Mouse (Mus musculus) MEL (cell line): ENCODE measurements at regions not wholly inside any gene's neighbourhood (a gene's known extent, or its start where the extent isn't known, plus 50 kb on each side); places are given as distances from the start of the nearest gene placed in this dataset.

ENCODE experiments used
- DNase-seq: peaks from one replicate; pipeline ENCODE4 v3.0.0; 2011; ENCODE audit warnings: low read depth, low spot score
- H3K27ac ChIP-seq: 2 replicates; pipeline ENCODE4 v1.5.1; 2012; ENCODE audit warnings: low read depth, mild to moderate bottlenecking, control low read depth, low read length, moderate library complexity; ENCODE audit not compliant: control insufficient read depth
- H3K27me3 ChIP-seq, 2 experiments: fragments of 150-350 bp in 1 of 2; sonication (generic) in 1 of 2; 2 replicates each; pipeline ENCODE4 v1.6.1; 2012; ENCODE audit warnings: low read length in 2 of 2, mild to moderate bottlenecking in 2 of 2, improper control_type of control experiment in 1 of 2, moderate library complexity in 1 of 2; ENCODE audit not compliant: insufficient read depth in 2 of 2, control insufficient read depth in 1 of 2
- H3K36me3 ChIP-seq, 2 experiments: 2 replicates each; pipeline ENCODE4 v1.6.1; 2012 to 2014; ENCODE audit warnings: low read length in 2 of 2, improper control_type of control experiment in 1 of 2, inconsistent platforms in 1 of 2, mild to moderate bottlenecking in 1 of 2; ENCODE audit not compliant: insufficient read depth in 2 of 2, control insufficient read depth in 1 of 2
- H3K4me1 ChIP-seq, 2 experiments: fragments of 150-350 bp in 1 of 2; sonication (generic) in 1 of 2; 2 replicates each; pipeline ENCODE4 v1.6.1; 2012; ENCODE audit warnings: low read length in 2 of 2, improper control_type of control experiment in 1 of 2, mild to moderate bottlenecking in 1 of 2; ENCODE audit not compliant: insufficient read depth in 2 of 2, control insufficient read depth in 1 of 2
- H3K4me3 ChIP-seq, 2 experiments: fragments of 150-350 bp in 1 of 2; sonication (generic) in 1 of 2; 2 replicates each; pipeline ENCODE4 v1.5.1; 2012; ENCODE audit warnings: low read depth in 2 of 2, low read length in 2 of 2, mild to moderate bottlenecking in 2 of 2, moderate library complexity in 2 of 2, control low read depth in 1 of 2, improper control_type of control experiment in 1 of 2; ENCODE audit not compliant: control insufficient read depth in 1 of 2, insufficient read depth in 1 of 2
- H3K79me2 ChIP-seq: 2 replicates; pipeline ENCODE4 v1.6.1; 2012; ENCODE audit warnings: mild to moderate bottlenecking, low read length, moderate library complexity; ENCODE audit not compliant: control insufficient read depth, poor library complexity, insufficient read depth
- H3K9ac ChIP-seq: 2 replicates; pipeline ENCODE4 v1.6.1; 2012; ENCODE audit warnings: low read depth, mild to moderate bottlenecking, control low read depth, low read length, moderate library complexity; ENCODE audit not compliant: control insufficient read depth, poor library complexity, severe bottlenecking
- H3K9me3 ChIP-seq: fragments of 150-350 bp; sonication (generic); replicated peaks from 2 replicates; pipeline ENCODE4 v1.6.1; 2012; ENCODE audit warnings: mild to moderate bottlenecking, low read length, improper control_type of control experiment, moderate library complexity; ENCODE audit not compliant: insufficient read depth
- CHD1 ChIP-seq: IDR thresholded peaks from 2 replicates; pipeline ENCODE4 v1.6.1; 2012; ENCODE audit warnings: low read depth, mild to moderate bottlenecking, inconsistent platforms, low read length, improper control_type of control experiment
- CTCF ChIP-seq, 3 experiments: IDR thresholded peaks in 2 of 3; conservative IDR thresholded peaks in 1 of 3; 2 replicates each; pipeline ENCODE4 v1.5.1; 2011 to 2012; ENCODE audit warnings: low read length in 3 of 3, low read depth in 2 of 3, mild to moderate bottlenecking in 2 of 3, improper control_type of control experiment in 1 of 3, inconsistent platforms in 1 of 3, mixed read lengths in 1 of 3, moderate library complexity in 1 of 3; ENCODE audit not compliant: control insufficient read depth in 1 of 3, insufficient read depth in 1 of 3, poor library complexity in 1 of 3, severe bottlenecking in 1 of 3
- E2F4 ChIP-seq: IDR thresholded peaks from 2 replicates; pipeline ENCODE4 v1.6.1; 2011; ENCODE audit warnings: low read depth, low read length, improper control_type of control experiment, borderline replicate concordance
- EP300 ChIP-seq, 2 experiments: IDR thresholded peaks; 2 replicates each; pipeline ENCODE4 v1.6.1; 2011; ENCODE audit warnings: improper control_type of control experiment in 2 of 2, low read length in 2 of 2, low read depth in 1 of 2, mild to moderate bottlenecking in 1 of 2
- ETS1 ChIP-seq: IDR thresholded peaks from 2 replicates; pipeline ENCODE4 v1.6.1; 2012; ENCODE audit warnings: low read depth, mild to moderate bottlenecking, inconsistent platforms, low read length, improper control_type of control experiment, moderate library complexity
- GABPA ChIP-seq: IDR thresholded peaks from 2 replicates; pipeline ENCODE4 v1.6.1; 2012; ENCODE audit warnings: low read depth, mild to moderate bottlenecking, inconsistent platforms, low read length, improper control_type of control experiment, moderate library complexity
- GATA1 ChIP-seq: IDR thresholded peaks from 2 replicates; pipeline ENCODE4 v1.6.1; 2011; ENCODE audit warnings: low read depth, low read length, improper control_type of control experiment
- HCFC1 ChIP-seq: IDR thresholded peaks from 2 replicates; pipeline ENCODE4 v1.6.1; 2012; ENCODE audit warnings: low read depth, mild to moderate bottlenecking, inconsistent platforms, low read length, improper control_type of control experiment, moderate library complexity
- JUND ChIP-seq: IDR thresholded peaks from 2 replicates; pipeline ENCODE4 v1.6.1; 2011; ENCODE audit warnings: low read depth, mild to moderate bottlenecking, improper control_type of control experiment, low read length
- KAT2A ChIP-seq: conservative IDR thresholded peaks from 2 replicates; pipeline ENCODE4 v1.6.1; 2012; ENCODE audit warnings: low read depth, low read length, improper control_type of control experiment, inconsistent platforms
- MXI1 ChIP-seq: IDR thresholded peaks from 2 replicates; pipeline ENCODE4 v1.6.1; 2011; ENCODE audit warnings: mild to moderate bottlenecking, low read depth, low read length, improper control_type of control experiment
- MYC ChIP-seq: IDR thresholded peaks from 2 replicates; pipeline ENCODE4 v1.6.1; 2011; ENCODE audit warnings: low read depth, mild to moderate bottlenecking, low read length, improper control_type of control experiment, moderate library complexity
- NELFE ChIP-seq: IDR thresholded peaks from 2 replicates; pipeline ENCODE4 v1.6.1; 2011; ENCODE audit warnings: low read depth, low read length, improper control_type of control experiment
- POLR2A ChIP-seq, 2 experiments: IDR thresholded peaks; 2 replicates each; pipeline ENCODE4 v1.6.1; 2011 to 2012; ENCODE audit warnings: low read length in 2 of 2, mild to moderate bottlenecking in 2 of 2, control low read depth in 1 of 2, improper control_type of control experiment in 1 of 2, low read depth in 1 of 2, moderate library complexity in 1 of 2; ENCODE audit not compliant: control insufficient read depth in 1 of 2, insufficient read depth in 1 of 2, poor library complexity in 1 of 2
- POLR2AphosphoS5 ChIP-seq: IDR thresholded peaks from 2 replicates; pipeline ENCODE4 v1.6.1; 2012; ENCODE audit warnings: low read depth, borderline replicate concordance, mild to moderate bottlenecking, inconsistent platforms, low read length, moderate library complexity, mixed read lengths
- RCOR1 ChIP-seq: IDR thresholded peaks from 2 replicates; pipeline ENCODE4 v1.6.1; 2012; ENCODE audit warnings: low read depth, mild to moderate bottlenecking, inconsistent platforms, low read length, improper control_type of control experiment
- TBP ChIP-seq: IDR thresholded peaks from 2 replicates; pipeline ENCODE4 v1.8.0; 2011; ENCODE audit warnings: low read depth, low read length, improper control_type of control experiment
- UBTF ChIP-seq: IDR thresholded peaks from 2 replicates; pipeline ENCODE4 v1.6.1; 2012; ENCODE audit warnings: low read depth, mild to moderate bottlenecking, inconsistent platforms, low read length, improper control_type of control experiment, moderate library complexity, borderline replicate concordance; ENCODE audit not compliant: insufficient read depth
- USF1 ChIP-seq: IDR thresholded peaks from 2 replicates; pipeline ENCODE4 v1.6.1; 2014; ENCODE audit warnings: low read depth, mild to moderate bottlenecking, inconsistent platforms, low read length, improper control_type of control experiment, moderate library complexity
- USF2 ChIP-seq, 2 experiments: IDR thresholded peaks; 2 replicates each; pipeline ENCODE4 v1.6.1; 2011 to 2012; ENCODE audit warnings: improper control_type of control experiment in 2 of 2, low read length in 2 of 2, borderline replicate concordance in 1 of 2, inconsistent platforms in 1 of 2, low read depth in 1 of 2, mild to moderate bottlenecking in 1 of 2; ENCODE audit not compliant: insufficient read depth in 1 of 2
- ZMIZ1 ChIP-seq: IDR thresholded peaks from 2 replicates; pipeline ENCODE4 v1.6.1; 2012; ENCODE audit warnings: low read depth, mild to moderate bottlenecking, inconsistent platforms, low read length, improper control_type of control experiment, moderate library complexity
- ZNF384 ChIP-seq: IDR thresholded peaks from 2 replicates; pipeline ENCODE4 v1.6.1; 2012; ENCODE audit warnings: low read depth, mild to moderate bottlenecking, inconsistent platforms, low read length, improper control_type of control experiment

DNA sequence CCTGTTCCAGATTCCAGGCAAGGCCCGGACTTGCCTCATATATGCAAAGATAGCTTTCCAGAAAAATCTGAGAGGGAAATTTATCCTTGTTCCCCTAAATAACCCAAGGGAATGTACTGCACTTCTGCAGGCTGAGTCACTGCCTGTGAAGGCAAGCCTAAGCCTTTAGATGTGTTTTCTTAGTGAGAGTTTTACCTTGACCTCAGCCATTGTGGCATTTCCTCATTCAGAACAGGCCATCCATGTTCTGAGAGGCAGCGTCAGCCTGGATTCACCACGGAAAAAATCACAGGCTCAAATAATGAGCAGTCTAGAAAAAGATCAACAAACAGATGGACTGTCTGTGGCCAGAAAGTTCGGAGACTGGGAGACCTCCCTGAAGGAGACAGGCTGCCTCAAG, 99.0 kb upstream of the Ptch1 start:
- Histone ChIP-seq H3K9ac (no peak overlapping the region), H3K27ac (no peak overlapping the region), H3K27me3 (peaks cover 2 to 3% of the 10 kb centered on the region in 2 experiments), H3K79me2 (no peaks in the 10 kb centered on the region), H3K4me3 (no peak overlapping the region), H3K36me3 (no peaks in the 10 kb centered on the region), H3K4me1 (0 out of 4 replicates have a peak, but pooled peaks cover 0 to 2% of the 10 kb centered on the region in 2 experiments), H3K9me3 (no peaks in the 10 kb centered on the region)
- TF ChIP-seq POLR2AphosphoS5 (no peak), TBP (no peak), USF2 (IDR thresholded peaks at IDR 0.05; ENCODE audit: borderline replicate concordance in 1 of 2, insufficient read depth in 1 of 2, low read depth in 1 of 2, low read length in 2 of 2) (no peak), GABPA (no peak), POLR2A (IDR thresholded peaks at IDR 0.05; ENCODE audit: control insufficient read depth in 1 of 2, insufficient read depth in 1 of 2, low read depth in 1 of 2, low read length in 2 of 2, poor library complexity in 1 of 2) (no peak), ZMIZ1 (no peak), MXI1 (no peak), MYC (no peak), HCFC1 (no peak)
- no peak for DNase-seq

DNA sequence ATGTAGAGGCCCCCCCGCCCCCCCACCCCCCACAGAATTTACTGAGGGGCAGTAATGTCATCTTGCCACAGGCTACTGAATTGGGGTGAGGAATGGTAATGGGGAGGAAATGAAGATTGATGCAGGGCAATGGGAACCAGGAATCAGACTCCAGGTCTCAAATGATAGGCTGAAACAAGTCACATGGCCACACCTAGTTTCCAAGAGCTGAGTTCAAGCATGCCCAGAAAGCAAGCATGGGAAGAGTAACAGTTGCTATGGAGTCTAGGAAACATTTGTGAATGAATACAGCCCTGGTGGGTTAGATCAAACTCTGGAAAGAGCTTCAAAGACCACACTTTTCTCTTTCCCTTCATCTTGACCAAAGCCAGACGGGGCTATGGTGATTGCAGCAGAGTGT, 104.3 kb upstream of the Ptch1 start:
- peaks cover 0 to 2% of the 10 kb centered on the region in 2 experiments; a peak in 1 of 4 replicates for H3K27me3 ChIP-seq
- no peak overlapping the region for H3K4me3 ChIP-seq
- H3K9ac ChIP-seq: no peak overlapping the region
- TF ChIP-seq USF1 (peak; percentile 82), UBTF (no peak), USF2 (IDR thresholded peaks at IDR 0.05; ENCODE audit: borderline replicate concordance in 1 of 2, insufficient read depth in 1 of 2, low read depth in 1 of 2, low read length in 2 of 2) (peak in 1 of 2 experiments; percentile 39; a peak in 1 of 4 replicates)
- H3K4me1 ChIP-seq: peaks cover 0 to 17% of the 10 kb centered on the region in 2 experiments; a peak in 3 of 4 replicates
- DNase-seq: peak; percentile 18
- H3K27ac ChIP-seq: no peak overlapping the region
- H3K36me3 ChIP-seq: peaks cover 0 to 15% of the 10 kb centered on the region in 2 experiments; a peak in 2 of 4 replicates
- H3K79me2 ChIP-seq: no peaks in the 10 kb centered on the region
- no peaks in the 10 kb centered on the region for H3K9me3 ChIP-seq

- peaks cover 0 to 15% of the 10 kb centered on the region in 2 experiments; a peak in 2 of 4 replicates for H3K36me3 ChIP-seq
- peak; percentile 89 for DNase-seq
- TF ChIP-seq KAT2A (no peak; the same call in 1 of the 2 replicates), E2F4 (no peak), POLR2A (IDR thresholded peaks at IDR 0.05; ENCODE audit: control insufficient read depth in 1 of 2, insufficient read depth in 1 of 2, low read depth in 1 of 2, low read length in 2 of 2, poor library complexity in 1 of 2) (no peak), ZMIZ1 (peak; percentile 27; the same call in 1 of the 2 replicates), CTCF (IDR thresholded peaks at IDR 0.05 in 2 of 3, conservative IDR thresholded peaks at IDR 0.05 in 1 of 3; ENCODE audit: control insufficient read depth in 1 of 3, insufficient read depth in 1 of 3, low read depth in 2 of 3, low read length in 3 of 3, poor library complexity in 1 of 3, severe bottlenecking in 1 of 3) (no peak), CHD1 (no peak), RCOR1 (peak; percentile 91), ETS1 (peak; percentile 58), JUND (no peak; the same call in 1 of the 2 replicates), EP300 (IDR thresholded peaks at IDR 0.05; ENCODE audit: low read depth in 1 of 2, low read length in 2 of 2) (peak; percentile 88 to 94), USF1 (no peak), GABPA (no peak), TBP (no peak), GATA1 (peak; percentile 92), ZNF384 (no peak), NELFE (no peak)
Measured at GRCm38 (mm10) chr13:63678265-63679260, 105.2 kb upstream of the Ptch1 start.

More at GRCm38 (mm10) chr13:63678265-63679260, 105.2 kb upstream of the Ptch1 start:
- Histone ChIP-seq H3K27me3 (no peaks in the 10 kb centered on the region), H3K9me3 (no peaks in the 10 kb centered on the region), H3K27ac (0 out of 2 replicates have a peak overlapping the region, but pooled peaks have one; percentile 13), H3K4me1 (peaks cover 0 to 17% of the 10 kb centered on the region in 2 experiments; a peak in 3 of 4 replicates), H3K79me2 (no peaks in the 10 kb centered on the region), H3K9ac (no peak overlapping the region), H3K4me3 (no peak overlapping the region)
